Mouse (Mus musculus) v-Abl transformed pro-B cells (cell line): ENCODE data around the gene Cib4.

Experiments
- in situ Hi-C, 2 experiments: fragments of 400-800 bp; cut with MboI; formaldehyde crosslinking; loops; one replicate each; pipeline ENCODE4 v1.15.1; 2025; ENCODE audit not compliant: unreplicated experiment in 2 of 2

Gene Cib4

DNA sequence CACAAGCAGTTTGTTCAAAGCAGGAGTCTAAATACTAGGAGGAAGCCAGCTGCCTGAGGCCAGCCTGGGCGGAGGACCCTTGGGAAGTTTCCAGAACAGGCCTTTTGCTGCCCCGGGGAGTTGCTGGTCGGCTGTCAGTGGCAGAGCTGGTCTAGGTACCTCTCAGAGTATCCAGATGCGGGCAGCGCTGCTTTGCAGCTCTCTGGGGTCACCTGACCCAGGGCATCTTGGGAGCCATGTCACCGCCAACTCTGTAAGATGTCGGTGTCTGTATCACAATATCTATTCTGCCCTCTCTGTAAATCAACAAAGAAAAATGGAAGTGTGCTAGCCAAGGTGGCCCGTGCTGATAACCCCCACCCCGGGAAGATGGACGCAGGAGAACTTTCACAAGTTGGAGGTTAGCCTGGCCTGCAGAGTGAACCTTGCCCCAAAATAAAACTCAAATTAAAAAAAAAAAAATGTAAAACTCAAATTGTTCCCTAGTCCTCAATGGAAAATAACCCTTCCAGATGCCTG, 25.4 kb downstream of the Cib4 start:
- in situ Hi-C loops, result no loop called here

GRCm38 (mm10) chr5:30519494-30519893, 26.1 kb downstream of the Cib4 start:
- in situ Hi-C loops, result loop anchor here (5.0 to 10.0 kb wide), 4 partner anchors 75 to 275 kb away; no protein-coding TSS in a partner anchor

- in situ Hi-C loops, result loop anchor here (5.0 to 10.0 kb wide), 4 partner anchors 76 to 276 kb away; no protein-coding TSS in a partner anchor
Measured at GRCm38 (mm10) chr5:30518547-30518946, 27.1 kb downstream of the Cib4 start.

- in situ Hi-C loops, result loop anchor here (5.0 to 10.0 kb wide), 4 partner anchors 77 to 277 kb away; no protein-coding TSS in a partner anchor
Measured at GRCm38 (mm10) chr5:30518108-30518507, 27.5 kb downstream of the Cib4 start.

- in situ Hi-C loops, result loop anchor here (5.0 to 10.0 kb wide), 4 partner anchors 78 to 278 kb away; no protein-coding TSS in a partner anchor
Measured at GRCm38 (mm10) chr5:30516376-30516775, 29.3 kb downstream of the Cib4 start.

DNA sequence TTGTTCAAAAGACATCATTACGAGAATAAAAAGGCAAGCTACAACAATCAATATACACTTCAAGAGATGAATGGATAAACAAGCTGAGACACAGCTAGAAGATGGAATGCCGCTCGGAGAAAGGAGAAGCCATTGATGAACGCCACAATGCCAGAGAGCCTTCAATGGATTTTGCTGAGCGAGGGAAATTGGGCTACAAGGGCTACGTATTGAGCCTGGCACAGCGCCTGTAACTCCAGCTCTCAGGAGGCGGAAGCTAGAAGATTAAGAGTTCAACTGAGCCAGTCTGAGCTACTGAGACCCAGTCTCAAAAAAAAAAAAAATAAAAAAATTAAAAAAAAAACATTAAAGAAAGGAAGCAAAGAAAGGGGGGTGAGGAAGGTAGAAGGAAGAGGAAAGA, 32.5 kb downstream of the Cib4 start:
- in situ Hi-C loops, result loop anchor here (10.0 kb wide), 3 partner anchors 82 to 282 kb away; no protein-coding TSS in a partner anchor

- in situ Hi-C loops, result loop anchor here in 1 of 2 experiments (25.0 kb wide), 1 partner anchor 1110 kb away; the partner anchor contains the start of gene Lmbr1
Measured at GRCm38 (mm10) chr5:30497299-30497698, 48.3 kb downstream of the Cib4 start.

DNA sequence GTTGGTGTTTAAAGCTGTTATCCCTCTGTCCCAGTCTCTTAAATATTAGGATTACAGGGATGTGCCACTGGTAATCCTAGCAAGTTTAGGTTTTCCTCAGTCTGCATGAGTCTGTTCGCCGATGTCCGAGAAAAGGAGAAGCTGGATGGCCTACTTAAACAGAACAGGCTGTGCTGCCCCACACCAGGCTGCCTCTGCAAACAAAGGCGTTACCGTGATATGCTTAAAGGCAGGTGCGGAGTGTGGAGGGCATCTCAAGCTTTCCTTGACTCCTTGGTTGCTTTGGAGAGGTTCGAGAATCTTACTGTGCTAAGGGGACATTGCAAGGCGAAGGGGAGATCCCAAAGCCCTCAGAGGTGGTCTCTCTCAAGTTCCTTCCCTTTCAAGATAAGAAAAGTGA, 48.8 kb downstream of the Cib4 start:
- in situ Hi-C loops, result loop anchor here in 1 of 2 experiments (25.0 kb wide), 1 partner anchor 1110 kb away; the partner anchor contains the start of gene Lmbr1

- in situ Hi-C loops, result loop anchor here in 1 of 2 experiments (25.0 kb wide), 1 partner anchor 1108 kb away; the partner anchor contains the start of gene Lmbr1
Measured at GRCm38 (mm10) chr5:30495288-30495687, 50.3 kb downstream of the Cib4 start.

- in situ Hi-C loops, result loop anchor here in 1 of 2 experiments (25.0 kb wide), 1 partner anchor 1107 kb away; the partner anchor contains the start of gene Lmbr1
Measured at GRCm38 (mm10) chr5:30494606-30495005, 51.0 kb downstream of the Cib4 start.

- in situ Hi-C loops, result loop anchor here in 1 of 2 experiments (25.0 kb wide), 1 partner anchor 1106 kb away; the partner anchor contains the start of gene Lmbr1
Measured at GRCm38 (mm10) chr5:30493723-30494122, 51.9 kb downstream of the Cib4 start.

GRCm38 (mm10) chr5:30490845-30491244, 54.8 kb downstream of the Cib4 start:
- in situ Hi-C loops, result loop anchor here in 1 of 2 experiments (25.0 kb wide), 1 partner anchor 1104 kb away; the partner anchor contains the start of gene Lmbr1

- in situ Hi-C loops, result loop anchor here in 1 of 2 experiments (25.0 kb wide), 1 partner anchor 1103 kb away; the partner anchor contains the start of gene Lmbr1
Measured at GRCm38 (mm10) chr5:30490215-30490614, 55.4 kb downstream of the Cib4 start.

DNA sequence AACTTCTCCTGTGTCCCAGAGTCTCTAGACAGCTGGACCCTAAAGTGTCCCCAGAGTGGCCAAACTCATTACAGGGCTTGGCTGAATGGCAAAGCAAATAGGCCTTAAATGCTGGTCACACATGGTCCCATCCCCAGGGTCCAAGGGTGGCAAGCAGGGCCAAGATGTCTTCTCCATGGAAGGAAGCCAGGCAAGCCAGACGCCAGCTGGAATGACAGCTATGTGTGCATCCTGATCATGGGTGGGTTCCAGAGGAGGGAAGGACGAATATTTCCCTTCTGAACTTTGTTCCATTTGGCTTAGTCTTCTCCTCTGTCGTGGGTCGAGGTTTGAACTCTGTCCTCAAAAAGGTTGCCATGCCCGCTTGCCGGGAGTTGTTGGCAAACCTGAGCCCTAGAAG, 60.5 kb downstream of the Cib4 start:
- in situ Hi-C loops, result loop anchor here in 1 of 2 experiments (10.0 to 25.0 kb wide), 2 partner anchors 90 to 1098 kb away; partner anchors contain the start of gene Lmbr1

GRCm38 (mm10) chr5:30484591-30484990, 61.0 kb downstream of the Cib4 start:
- in situ Hi-C loops, result loop anchor here (5.0 to 25.0 kb wide), 3 partner anchors 90 to 1097 kb away; partner anchors contain the start of gene Lmbr1 (in 1 of the 2)

DNA sequence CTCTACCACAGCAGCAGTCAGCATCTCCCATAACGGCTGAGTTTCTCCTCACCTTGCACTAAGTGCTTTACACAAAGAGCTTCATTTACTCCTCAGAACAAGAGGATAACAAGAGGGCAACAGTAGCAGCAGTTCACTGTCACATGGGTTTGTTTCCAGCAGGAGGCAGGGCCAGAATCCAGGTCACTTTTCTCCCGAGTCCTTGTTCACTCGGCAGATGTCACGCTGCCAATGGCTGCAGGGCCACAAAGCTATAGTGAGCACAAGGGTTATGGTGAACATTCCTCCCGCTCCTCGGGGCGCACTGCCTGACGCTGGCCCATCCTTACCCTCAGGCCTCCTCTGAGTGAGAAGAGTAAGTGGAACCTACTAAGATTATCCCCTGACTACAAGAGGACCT, 62.1 kb downstream of the Cib4 start:
- in situ Hi-C loops, result loop anchor here (5.0 to 25.0 kb wide), 3 partner anchors 89 to 1096 kb away; partner anchors contain the start of gene Lmbr1 (in 1 of the 2)

- in situ Hi-C loops, result loop anchor here (5.0 to 25.0 kb wide), 3 partner anchors 88 to 1095 kb away; partner anchors contain the start of gene Lmbr1 (in 1 of the 2)
Measured at GRCm38 (mm10) chr5:30482319-30482718, 63.3 kb downstream of the Cib4 start.

DNA sequence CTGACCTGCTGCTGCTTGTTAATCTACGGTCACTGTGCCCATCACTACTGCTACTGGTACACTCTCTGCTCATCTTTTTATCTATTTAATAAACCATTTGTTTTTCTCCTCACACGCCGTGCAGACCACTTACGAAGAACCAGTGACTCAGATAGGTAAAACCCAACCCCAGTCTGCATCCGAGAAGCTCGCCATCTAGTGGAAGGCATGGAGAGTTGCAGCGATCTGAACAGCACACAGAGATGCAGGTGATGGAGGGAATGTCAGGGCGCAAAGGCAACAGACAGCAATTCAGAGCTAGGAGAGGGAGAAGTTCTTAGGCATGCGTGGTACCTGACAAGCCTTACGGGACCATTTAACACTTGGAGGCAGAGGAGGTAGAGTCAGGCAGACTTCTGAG, 69.1 kb downstream of the Cib4 start:
- in situ Hi-C loops, result loop anchor here in 1 of 2 experiments (25.0 kb wide), 1 partner anchor 1089 kb away; the partner anchor contains the start of gene Lmbr1

GRCm38 (mm10) chr5:30472148-30472547, 73.5 kb downstream of the Cib4 start:
- in situ Hi-C loops, result no loop called here

GRCm38 (mm10) chr5:30470454-30470853, 75.2 kb downstream of the Cib4 start:
- in situ Hi-C loops, result no loop called here

DNA sequence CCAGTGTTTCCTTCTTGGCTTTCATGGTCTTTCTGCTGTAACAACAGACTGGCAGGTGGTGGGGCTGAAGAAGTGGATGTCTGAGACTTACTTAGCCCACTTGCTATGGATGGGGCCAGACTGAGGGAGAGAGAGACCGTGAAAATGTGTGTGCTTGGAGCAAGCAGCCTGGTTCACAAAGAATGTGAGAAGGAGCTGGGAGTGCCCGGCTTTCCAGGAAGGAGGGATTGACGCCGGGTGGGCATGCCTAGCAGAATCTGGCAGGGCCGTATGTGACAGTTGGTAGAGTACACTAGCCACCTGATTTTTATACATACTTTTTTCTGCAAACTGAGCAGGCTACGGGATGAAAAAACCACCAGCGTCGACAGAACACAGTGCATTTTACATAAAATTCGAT, 79.3 kb downstream of the Cib4 start:
- in situ Hi-C loops, result no loop called here
